Mouse (Mus musculus) stomach, postnatal 0 days (tissue): ENCODE results near the gene Syce2. TPM values are rescaled to one million over a fixed set of nuclear protein-coding genes. Genes with fewer than 3 reads are reported as not detected.

Experiments
- ATAC-seq: fragments of 200-750 bp; cut with Nextera tagmentation; 2 replicates; pipeline ENCODE4 v1.8.0; 2017; ENCODE audit not compliant: low FRiP score, low TSS enrichment
- DNase-seq: peaks from one replicate; pipeline ENCODE4 v3.0.0-alpha.2; 2016; ENCODE audit warnings: low spot score
- H3K27ac ChIP-seq: fragments of 300-500 bp; sonication (generic); replicated peaks from 2 replicates; pipeline ENCODE4 v1.5.1; 2014; ENCODE audit warnings: mild to moderate bottlenecking, control low read depth
- H3K27me3 ChIP-seq: fragments of 300-500 bp; sonication (generic); 2 replicates; pipeline ENCODE4 v1.6.1; 2014; ENCODE audit warnings: low read length; ENCODE audit not compliant: control insufficient read depth, insufficient read depth
- H3K36me3 ChIP-seq: fragments of 300-500 bp; sonication (generic); 2 replicates; pipeline ENCODE4 v1.6.1; 2014; ENCODE audit warnings: low read length, mixed read lengths; ENCODE audit not compliant: control insufficient read depth, insufficient read depth
- H3K4me1 ChIP-seq: fragments of 300-500 bp; sonication (generic); replicated peaks from 2 replicates; pipeline ENCODE4 v1.6.1; 2014; ENCODE audit warnings: antibody characterized with exemption; ENCODE audit not compliant: control insufficient read depth, insufficient read depth
- H3K4me2 ChIP-seq: fragments of 300-500 bp; sonication (generic); replicated peaks from 2 replicates; pipeline ENCODE4 v1.6.1; 2014; ENCODE audit warnings: low read depth, mild to moderate bottlenecking, control low read depth, moderate library complexity
- H3K4me3 ChIP-seq: fragments of 300-500 bp; sonication (generic); 2 replicates; pipeline ENCODE4 v1.5.1; 2014; ENCODE audit warnings: low read depth, low read length, control low read depth
- H3K9ac ChIP-seq: fragments of 300-500 bp; sonication (generic); 2 replicates; pipeline ENCODE4 v1.6.1; 2014; ENCODE audit warnings: mild to moderate bottlenecking, low read length, control low read depth, mixed read lengths
- H3K9me3 ChIP-seq: fragments of 300-500 bp; sonication (generic); 2 replicates; pipeline ENCODE4 v1.6.1; 2016; ENCODE audit warnings: low read length; ENCODE audit not compliant: control insufficient read depth
- CTCF ChIP-seq: IDR thresholded peaks from 2 replicates; pipeline ENCODE4 v1.5.1; 2016; ENCODE audit warnings: antibody characterized with exemption, low read depth, mild to moderate bottlenecking, moderate library complexity
- EP300 ChIP-seq: optimal IDR thresholded peaks from 2 replicates; pipeline ENCODE3; 2016; ENCODE audit warnings: antibody characterized with exemption
- WGBS: fragments of 180-500 bp; shearing (Covaris S2); extraction: QIAGEN DNeasy Blood & Tissue Kit; methylation state at CpG from one replicate; pipeline ENCODE4 v1.1.7; 2014; 5-methylcytosine and 5-hydroxymethylcytosine counted together
- polyA plus RNA-seq: library from polyadenylated mRNA; unstranded; fragments of >200 nt; fragmentation: Nextera tagmentation; extraction: Ambion mirVana; gene quantifications from 2 replicates; pipeline ENCODE4 v1.2.1, GENCODE M21; 2015

Gene Syce2
- polyA plus RNA-seq, 1 experiment from 2014 or later = 27.3 TPM

DNA sequence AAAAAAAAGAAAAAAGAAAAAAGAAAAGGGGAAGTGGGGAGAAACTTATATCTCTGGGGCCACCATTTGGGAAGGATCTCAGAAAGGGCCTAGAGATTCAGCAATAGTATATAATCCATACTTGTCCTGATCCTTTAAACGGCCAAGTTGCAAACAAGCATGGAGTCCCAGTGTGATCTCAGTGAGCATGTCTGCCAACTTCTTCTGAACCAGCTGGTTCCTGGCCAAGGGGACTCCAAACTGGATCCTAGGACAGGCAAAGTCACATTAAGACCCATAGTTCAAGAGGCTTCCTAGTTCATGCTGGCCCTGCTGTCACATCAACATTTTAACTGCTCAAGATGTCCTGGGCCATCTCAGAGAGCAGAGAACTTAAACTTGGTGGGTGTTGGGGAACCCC is 17.2 kb downstream of the Syce2 start:
- DNase-seq (no peak), ATAC-seq (no peak)
- Histone ChIP-seq H3K36me3 (peaks cover 10% of the 10 kb centered on the region; the same call in 1 of the 2 replicates), H3K9ac (no peak overlapping the region), H3K27me3 (no peaks in the 10 kb centered on the region), H3K9me3 (no peaks in the 10 kb centered on the region), H3K27ac (no peak overlapping the region), H3K4me3 (no peak overlapping the region), H3K4me2 (no peak overlapping the region), H3K4me1 (0 out of 2 replicates have a peak, but pooled peaks cover 5% of the 10 kb centered on the region)
- no peak for TF ChIP-seq CTCF
- TF ChIP-seq EP300 = no peak
- 72% methylated on average over 1 of the region's 1 CpGs for WGBS

GRCm38 (mm10) chr8:84892993-84893708 is 21.2 kb downstream of the Syce2 start:
- Histone ChIP-seq H3K4me2 (peak overlapping the region; percentile 96), H3K36me3 (peaks cover 5% of the 10 kb centered on the region; the same call in 1 of the 2 replicates), H3K9ac (peak overlapping the region; percentile 70), H3K4me3 (peak overlapping the region; percentile 60), H3K9me3 (no peaks in the 10 kb centered on the region), H3K27ac (no peak overlapping the region), H3K27me3 (no peaks in the 10 kb centered on the region), H3K4me1 (0 out of 2 replicates have a peak, but pooled peaks cover 5% of the 10 kb centered on the region)
- TF ChIP-seq CTCF (no peak), EP300 (no peak)
- ATAC-seq (no peak; the same call in 1 of the 2 replicates), DNase-seq (no peak)
- WGBS = 11% methylated on average over 31 of the region's 31 CpGs

DNA sequence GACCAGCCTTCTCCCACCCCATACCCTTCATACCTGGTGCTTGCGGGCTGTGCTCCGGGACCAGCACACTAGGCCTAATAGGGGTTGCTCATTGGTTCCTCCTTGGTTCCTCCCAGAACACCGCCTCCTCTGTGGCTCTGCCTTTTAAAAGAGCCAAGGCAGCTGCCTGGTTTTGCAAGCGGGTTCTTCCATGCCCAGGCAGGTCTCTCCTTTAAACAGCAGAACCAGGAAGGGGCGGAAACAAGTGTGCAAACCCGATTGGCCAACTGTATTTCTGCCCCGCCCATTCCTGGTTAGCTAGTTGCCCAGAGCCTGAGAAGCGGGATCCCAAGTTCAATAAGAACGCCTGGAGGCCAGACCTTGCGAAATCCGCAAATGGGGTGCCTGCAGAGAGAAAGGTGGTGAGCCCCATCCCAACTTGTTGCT is 21.8 kb downstream of the Syce2 start, which contains the start of gene Gcdh:
TSS of gene Gcdh (minus strand) at position 213 of the 426 bp plus-strand sequence.
- Histone ChIP-seq H3K4me3 (peak within 1 kb of the TSS; percentile 60), H3K27me3 (no peaks in the 10 kb centered on the region), H3K4me2 (peak within 1 kb of the TSS; percentile 96), H3K27ac (no peak within 1 kb of the TSS), H3K4me1 (0 out of 2 replicates have a peak, but pooled peaks cover 5% of the 10 kb centered on the region), H3K36me3 (peaks cover 3% of the 10 kb centered on the region; the same call in 1 of the 2 replicates), H3K9me3 (no peaks in the 10 kb centered on the region), H3K9ac (peak within 1 kb of the TSS; percentile 70)
- DNase-seq (peak; percentile 94), ATAC-seq (peak; percentile 98)
- under 1% methylated on average over 11 of the region's 11 CpGs for WGBS
- TF ChIP-seq CTCF = peak; percentile 34
- TF ChIP-seq EP300 = no peak

- Histone ChIP-seq H3K9ac (no peak overlapping the region), H3K36me3 (no peaks in the 10 kb centered on the region; the same call in 1 of the 2 replicates), H3K9me3 (no peaks in the 10 kb centered on the region), H3K4me3 (no peak overlapping the region), H3K27me3 (no peaks in the 10 kb centered on the region), H3K27ac (no peak overlapping the region), H3K4me2 (no peak overlapping the region), H3K4me1 (0 out of 2 replicates have a peak, but pooled peaks cover 5% of the 10 kb centered on the region)
- ATAC-seq (no peak), DNase-seq (no peak)
- WGBS = 88% methylated on average over 5 of the region's 5 CpGs
- no peak for TF ChIP-seq EP300
- no peak for TF ChIP-seq CTCF
Observed at GRCm38 (mm10) chr8:84895963-84896362, 24.1 kb downstream of the Syce2 start.

DNA sequence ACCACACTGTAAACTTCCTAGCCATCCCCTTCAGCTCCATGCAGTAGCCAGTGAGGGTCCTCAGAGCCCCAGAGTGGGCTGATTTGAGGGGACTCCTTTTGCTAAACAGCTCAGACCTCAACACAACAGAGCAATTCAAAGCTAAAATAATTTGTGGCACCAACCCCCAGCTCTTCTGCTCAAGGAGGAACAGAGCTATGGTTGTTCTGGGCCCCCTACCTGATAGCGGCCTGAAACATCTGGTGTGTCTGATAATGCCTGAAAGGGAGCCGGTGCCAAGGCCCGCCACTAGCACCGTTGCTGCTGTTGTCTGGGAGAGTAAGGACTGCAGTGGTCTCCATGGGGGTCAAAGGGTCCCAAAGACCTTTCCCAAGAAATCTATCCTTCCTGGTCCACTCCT is 29.2 kb downstream of the Syce2 start:
- Histone ChIP-seq H3K36me3 (no peaks in the 10 kb centered on the region), H3K27me3 (no peaks in the 10 kb centered on the region)
- no peak for ATAC-seq

GRCm38 (mm10) chr8:84901752-84902151 is 29.8 kb downstream of the Syce2 start, which contains the start of gene Klf1:
Klf1 (plus strand) TSS chr8:84901928.
- H3K36me3 ChIP-seq = no peaks in the 10 kb centered on the region
- ATAC-seq (no peak), DNase-seq (no peak)
- no peaks in the 10 kb centered on the region for H3K4me1 ChIP-seq
- peak within 1 kb of the TSS; percentile 74 for H3K9ac ChIP-seq
- H3K27ac ChIP-seq = peak within 1 kb of the TSS; percentile 80; the same call in 1 of the 2 replicates
- H3K4me2 ChIP-seq = peak within 1 kb of the TSS; percentile 99
- H3K9me3 ChIP-seq = no peaks in the 10 kb centered on the region
- TF ChIP-seq CTCF (no peak), EP300 (no peak)
- H3K4me3 ChIP-seq = peak within 1 kb of the TSS; percentile 71
- 65% methylated on average over 3 of the region's 3 CpGs for WGBS
- no peaks in the 10 kb centered on the region for H3K27me3 ChIP-seq

More for the DNA sequence above, 29.2 kb downstream of the Syce2 start:
- no peak overlapping the region for H3K4me3 ChIP-seq
- H3K4me1 ChIP-seq = no peaks in the 10 kb centered on the region
- H3K9me3 ChIP-seq = no peaks in the 10 kb centered on the region
- no peak overlapping the region for H3K4me2 ChIP-seq
- no peak overlapping the region for H3K27ac ChIP-seq
- H3K9ac ChIP-seq = no peak overlapping the region
- no peak for DNase-seq
- TF ChIP-seq CTCF (no peak), EP300 (no peak)
- WGBS = 63% methylated on average over 4 of the region's 4 CpGs
